Mouse (Mus musculus) thymus, adult 2 months (tissue): ENCODE results near the gene Macf1.

Experiments
- CTCF ChIP-seq: fragments of 200-500 bp; IDR thresholded peaks from 2 replicates; pipeline ENCODE4 v1.5.1; 2012; ENCODE audit warnings: mild to moderate bottlenecking, control low read depth, low read length, moderate library complexity, borderline replicate concordance; ENCODE audit not compliant: control insufficient read depth, poor library complexity, insufficient read depth; ENCODE audit errors: extremely low read depth
- POLR2A ChIP-seq: fragments of 200-500 bp; IDR thresholded peaks from 2 replicates; pipeline ENCODE4 v1.6.1; 2012; ENCODE audit warnings: mild to moderate bottlenecking, low read length, control low read depth, moderate library complexity; ENCODE audit not compliant: control insufficient read depth, poor library complexity, insufficient read depth; ENCODE audit errors: extremely low read depth

- TF ChIP-seq POLR2A (no peak), CTCF (no peak)
Measured at GRCm38 (mm10) chr4:123693384-123693783, 9.2 kb upstream of the Macf1 start.
